Mouse (Mus musculus): Measurements from ENCODE around the gene Gpd1.

The Gpd1 gene

DNA sequence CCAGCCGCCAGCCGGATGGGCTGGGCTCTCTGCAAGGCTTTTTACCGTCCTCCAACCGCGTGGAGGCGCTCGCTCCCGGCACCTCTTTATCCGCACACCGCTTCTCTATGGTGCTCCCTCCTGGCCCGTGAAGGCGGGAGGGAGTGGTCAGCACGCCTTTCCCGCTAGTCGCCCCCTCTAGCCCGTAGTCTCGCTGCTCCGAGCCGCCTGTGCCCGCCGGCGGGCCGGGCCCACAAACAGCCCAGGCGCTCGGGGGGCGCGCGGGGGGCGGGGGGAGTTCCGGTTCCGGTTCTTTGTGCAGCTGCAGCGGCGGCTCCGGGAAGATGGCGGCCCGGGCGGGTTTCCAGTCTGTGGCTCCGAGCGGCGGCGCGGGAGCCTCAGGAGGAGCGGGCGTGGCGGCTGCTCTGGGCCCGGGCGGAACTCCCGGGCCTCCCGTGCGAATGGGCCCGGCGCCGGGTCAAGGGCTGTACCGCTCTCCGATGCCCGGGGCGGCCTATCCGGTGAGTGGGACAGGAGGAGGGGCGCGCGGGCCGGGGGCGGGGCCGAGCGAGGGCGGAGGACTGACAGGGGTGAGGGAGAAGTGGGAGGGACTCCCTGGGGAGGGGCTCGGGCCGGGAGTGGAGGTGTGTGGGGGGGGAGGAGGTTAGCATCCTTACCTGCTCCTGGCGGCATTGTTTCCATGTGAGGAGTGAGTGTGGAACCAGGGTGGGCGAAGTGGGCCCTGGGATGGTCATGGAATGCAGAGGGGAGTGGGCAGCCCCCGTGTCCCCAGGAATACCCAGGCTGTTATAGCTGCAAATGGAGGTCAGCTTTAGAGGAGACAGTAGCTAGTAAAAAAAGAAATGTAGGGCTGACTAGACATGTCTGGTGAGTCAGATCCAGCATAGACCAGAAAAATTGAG is 15.1 kb upstream of the Gpd1 start, which contains the start of gene Smarcd1:
Smarcd1 (plus strand) TSS at position 131 of the 902 bp plus-strand sequence.
- peak; percentile 96 for DNase-seq

- DNase-seq: no peak
Observed at GRCm38 (mm10) chr15:99703104-99703503, 14.2 kb upstream of the Gpd1 start.

GRCm38 (mm10) chr15:99703676-99704040 is 13.7 kb upstream of the Gpd1 start:
- DNase-seq: no peak

DNA sequence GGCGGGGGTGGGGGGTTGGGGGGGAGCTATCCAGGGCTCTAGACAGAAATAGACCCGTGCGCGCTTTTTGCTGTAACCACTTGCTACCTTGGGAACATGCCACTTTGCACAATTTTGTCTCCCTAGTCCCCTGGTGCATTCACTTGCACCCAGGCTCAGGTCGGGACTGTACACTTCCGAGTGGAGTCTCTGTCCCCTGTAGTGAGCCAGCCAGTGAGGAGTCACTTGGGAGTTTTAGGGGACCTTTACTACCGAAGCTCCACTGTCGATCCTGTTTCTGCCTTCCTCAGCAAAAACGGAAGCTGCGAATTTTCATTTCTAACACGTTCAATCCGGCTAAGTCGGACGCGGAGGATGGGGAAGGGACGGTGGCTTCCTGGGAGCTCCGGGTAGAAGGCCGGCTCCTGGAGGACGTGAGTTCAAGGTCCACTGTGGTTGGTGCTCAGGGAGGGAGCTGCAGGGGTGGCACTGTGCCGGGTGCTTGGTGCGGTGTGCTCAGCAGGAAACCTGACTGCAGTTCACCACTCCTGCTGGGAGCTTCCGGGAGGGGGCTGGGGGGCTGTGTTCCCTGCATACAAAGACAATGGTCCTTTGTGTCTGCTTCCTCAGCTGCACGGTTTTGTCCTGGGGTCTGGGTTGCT is 13.2 kb upstream of the Gpd1 start:
- DNase-seq: peak; percentile 53

GRCm38 (mm10) chr15:99704881-99705280 is 12.4 kb upstream of the Gpd1 start:
- no peak for DNase-seq

DNA sequence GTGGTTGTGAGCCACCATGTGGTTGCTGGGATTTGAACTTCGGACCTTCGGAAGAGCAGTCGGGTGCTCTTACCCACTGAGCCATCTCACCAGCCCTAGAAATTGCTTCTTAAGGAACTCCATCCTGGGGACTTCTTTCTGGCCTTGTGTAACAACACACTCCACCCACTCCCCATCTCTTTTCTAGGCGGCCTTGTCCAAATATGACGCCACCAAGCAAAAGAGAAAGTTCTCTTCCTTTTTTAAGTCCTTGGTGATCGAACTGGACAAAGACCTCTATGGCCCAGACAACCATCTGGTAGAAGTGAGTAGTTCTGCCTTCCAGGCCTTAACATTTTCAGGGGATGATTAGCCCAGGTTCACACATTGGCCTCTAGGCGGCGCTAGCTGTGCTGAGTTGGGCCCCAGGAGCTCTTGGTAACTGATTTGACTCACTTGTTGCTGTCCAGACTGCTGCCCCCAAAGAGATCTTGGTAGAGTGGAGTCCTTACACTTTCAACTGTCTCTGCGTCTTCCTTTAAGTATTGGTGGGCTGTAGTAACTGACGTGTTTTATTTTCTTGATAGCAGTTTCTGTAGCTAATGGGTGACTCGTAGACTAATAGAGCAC is 11.8 kb upstream of the Gpd1 start, which contains the start of gene Gm17349:
Gm17349 (minus strand) TSS at position 51 of the 609 bp plus-strand sequence.
- no peak for DNase-seq

GRCm38 (mm10) chr15:99708176-99708575 is 9.1 kb upstream of the Gpd1 start:
- DNase-seq: no peak

- no peak for DNase-seq
Observed at GRCm38 (mm10) chr15:99710221-99711190, 6.8 kb upstream of the Gpd1 start.

DNA sequence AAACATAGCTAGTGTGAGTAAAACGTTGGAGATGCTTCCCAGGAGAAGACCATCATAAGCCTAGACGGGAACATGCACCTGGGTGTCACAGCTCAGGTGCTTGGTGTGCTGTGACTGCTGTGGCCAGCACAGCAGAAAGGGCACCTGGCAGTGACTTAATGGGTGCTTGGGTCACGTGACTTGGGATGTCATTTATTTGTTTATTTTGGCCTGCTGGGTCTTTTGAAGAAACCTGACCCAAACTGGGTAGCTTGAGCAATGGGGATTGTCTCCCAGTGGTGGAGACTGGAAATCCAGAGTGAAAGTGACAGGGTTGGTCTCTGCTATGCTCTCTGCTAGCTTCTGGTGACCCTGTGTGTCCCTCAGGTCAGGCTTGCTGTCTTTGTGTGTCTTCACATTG is 5.8 kb upstream of the Gpd1 start:
- DNase-seq: no peak

DNA sequence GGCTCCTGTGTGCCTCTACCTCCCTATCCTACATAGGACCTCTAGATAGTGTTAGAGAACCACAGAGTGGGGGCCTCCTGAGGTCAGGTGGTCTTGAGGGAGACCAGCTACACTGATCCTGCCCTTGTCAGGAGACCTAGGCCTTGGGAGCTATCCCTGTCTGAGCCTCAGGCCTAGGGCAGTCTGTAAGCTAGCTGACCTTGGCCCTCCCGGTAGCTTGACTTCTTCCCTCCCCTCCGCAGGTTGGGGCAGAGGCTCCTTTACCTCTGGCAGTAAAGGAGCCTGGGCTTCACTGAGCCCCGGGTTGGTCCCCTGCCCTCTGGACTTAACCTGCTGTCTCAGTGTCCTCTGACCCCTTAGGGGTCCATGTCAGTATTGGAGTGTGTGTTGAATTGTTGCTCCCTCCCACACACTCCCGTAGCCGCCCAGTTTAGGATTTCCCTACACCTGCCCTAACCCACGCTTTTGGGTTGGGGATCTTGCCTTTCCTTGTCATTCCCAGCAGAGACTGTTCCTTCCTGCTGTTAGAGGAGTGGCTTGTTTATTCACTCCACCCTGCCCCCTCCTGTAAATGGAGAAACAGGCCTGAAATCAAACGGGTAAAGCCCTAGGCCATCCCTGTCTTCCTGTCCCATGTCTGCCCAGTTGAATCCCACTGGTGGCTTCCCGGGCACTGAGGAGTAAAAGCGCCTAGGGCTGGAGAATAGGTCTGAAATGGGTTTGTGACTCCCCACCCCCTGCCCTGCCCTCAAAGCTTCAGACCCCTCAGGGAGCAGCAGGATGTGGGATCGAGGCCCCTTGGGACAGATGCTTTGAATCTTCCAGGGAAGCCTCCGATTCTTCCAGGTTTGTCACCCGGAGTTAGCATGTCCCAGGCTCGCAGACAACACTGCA is 4.4 kb upstream of the Gpd1 start:
- no peak for DNase-seq

DNA sequence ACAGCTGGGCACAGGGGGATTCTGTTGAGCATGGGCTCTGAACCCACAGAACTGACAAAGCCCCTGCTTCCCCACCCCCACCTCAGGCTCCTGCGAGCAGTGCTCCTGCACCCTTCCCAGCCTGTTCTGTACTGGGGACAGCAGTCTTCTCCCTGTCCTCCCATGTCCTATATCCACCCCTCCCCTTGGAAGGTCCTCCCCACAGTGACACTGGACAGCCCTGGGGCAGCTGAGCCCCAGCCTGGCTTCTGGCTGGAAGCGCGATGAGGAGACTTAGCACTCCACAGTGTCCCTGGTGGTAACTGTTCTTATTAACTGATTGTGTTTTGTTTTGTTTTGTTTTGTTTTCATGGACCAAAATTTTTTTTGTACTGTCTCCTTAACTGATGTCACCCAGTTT is 3.7 kb upstream of the Gpd1 start:
- no peak for DNase-seq

- DNase-seq: no peak
Observed at GRCm38 (mm10) chr15:99714206-99714605, 3.1 kb upstream of the Gpd1 start.

GRCm38 (mm10) chr15:99714858-99715257 is 2.5 kb upstream of the Gpd1 start:
- peak; percentile 89 for DNase-seq

DNA sequence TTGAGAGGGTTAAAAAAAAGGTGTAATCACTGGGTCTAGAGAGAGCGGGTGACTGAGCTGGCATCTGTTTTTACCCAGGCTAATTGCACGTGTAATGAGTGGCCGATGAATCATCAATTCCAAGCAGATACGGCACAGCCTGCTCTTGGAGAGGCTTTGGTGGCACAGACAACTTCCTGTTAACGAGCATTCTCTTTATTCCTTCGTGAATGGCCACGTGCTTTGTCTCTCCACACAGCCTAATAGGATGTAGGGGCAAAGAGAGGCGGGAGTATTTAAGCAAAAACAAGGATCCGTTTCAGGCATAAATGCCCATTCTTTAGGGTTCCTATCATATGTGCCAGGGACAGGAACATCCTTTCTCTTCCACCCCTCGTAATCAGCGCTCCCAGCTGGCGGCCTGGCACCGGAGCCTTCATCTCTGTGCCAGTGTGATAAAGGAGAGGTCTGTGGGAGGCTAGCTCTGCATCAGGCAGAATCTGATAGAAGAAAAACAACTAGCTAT is 1.9 kb upstream of the Gpd1 start:
- peak; percentile 75 for DNase-seq

DNA sequence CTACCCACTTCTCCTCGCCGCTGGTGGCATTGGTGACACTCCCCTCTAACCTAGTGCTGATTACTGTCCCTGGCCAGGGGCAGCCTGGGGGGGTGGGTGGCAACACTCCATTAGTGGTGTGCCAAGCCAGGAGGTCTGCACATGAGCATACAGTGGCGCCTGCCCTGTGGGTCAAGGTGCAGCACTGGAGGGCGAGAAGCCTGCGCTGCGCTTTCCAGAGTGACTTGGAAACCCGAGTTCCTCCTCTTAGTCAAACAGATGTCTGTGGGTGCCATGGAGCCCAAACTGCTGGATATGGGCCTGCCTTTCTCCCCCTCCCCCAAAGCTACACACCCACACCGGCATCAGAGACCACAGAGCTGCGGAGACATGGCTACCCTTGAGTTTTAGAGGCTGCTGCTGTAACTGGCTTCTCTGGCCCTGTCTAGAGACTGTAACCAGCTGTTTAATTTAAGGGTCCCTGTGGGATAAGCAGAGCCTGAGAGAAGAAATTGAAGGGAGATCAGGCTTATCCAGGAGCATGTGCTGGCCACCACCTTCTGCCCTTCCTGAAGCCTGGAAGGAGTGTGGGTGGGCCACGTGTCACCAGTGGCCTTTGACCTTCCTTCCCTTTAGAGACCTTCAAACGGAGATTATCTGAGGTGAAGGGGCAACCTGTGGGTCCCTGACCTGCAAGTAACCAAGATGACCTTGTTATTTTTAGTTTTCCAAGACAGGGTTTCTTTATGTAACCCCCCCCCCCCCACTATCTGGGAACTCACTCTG is 1.2 kb upstream of the Gpd1 start:
- DNase-seq: no peak

- DNase-seq: no peak
Observed at GRCm38 (mm10) chr15:99716814-99717213, 501 bp upstream of the Gpd1 start.

DNA sequence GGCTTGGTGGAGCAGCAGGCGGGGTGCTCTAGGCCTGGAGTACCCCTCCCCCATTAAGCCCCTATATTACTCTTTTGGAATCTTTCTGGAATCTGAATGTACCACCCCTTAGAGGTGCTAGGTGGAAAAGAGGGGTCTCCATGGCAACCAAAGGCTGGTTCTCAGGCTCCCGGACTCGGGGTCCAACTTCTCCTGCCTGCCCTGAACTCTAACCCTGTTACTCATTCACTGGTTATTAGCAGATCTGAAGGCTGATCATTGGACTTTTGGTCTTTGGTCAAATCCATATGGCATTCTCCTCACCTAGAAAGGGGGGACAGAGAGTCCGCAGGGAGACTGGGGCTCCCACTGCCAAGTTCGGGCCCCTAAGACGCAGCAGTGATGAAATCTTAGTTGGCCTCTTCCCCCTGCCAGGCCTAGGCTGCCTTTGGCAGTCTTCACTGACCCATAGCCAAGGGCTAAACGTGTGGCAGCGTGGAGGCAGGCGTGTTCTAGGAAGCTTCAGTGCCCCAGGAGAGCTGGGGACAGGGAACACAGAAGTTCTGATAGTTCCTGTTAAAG is 1.2 kb downstream of the Gpd1 start:
- DNase-seq: no peak

DNA sequence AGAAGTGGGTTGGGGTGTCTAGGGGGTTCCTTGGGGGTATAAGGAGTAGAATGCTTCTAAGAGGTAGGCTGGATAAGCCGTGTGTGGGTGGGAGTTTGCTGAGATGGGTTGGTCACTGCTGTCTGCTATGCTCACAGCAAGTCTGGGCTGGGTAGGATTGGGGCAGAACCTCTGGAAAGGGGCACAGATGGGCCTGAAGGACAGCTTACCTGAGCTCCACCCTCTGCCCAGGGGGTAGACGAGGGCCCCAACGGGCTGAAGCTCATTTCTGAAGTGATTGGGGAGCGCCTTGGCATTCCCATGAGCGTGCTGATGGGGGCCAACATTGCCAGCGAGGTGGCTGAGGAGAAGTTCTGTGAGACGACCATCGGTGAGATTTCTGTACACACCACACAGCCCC is 2.5 kb downstream of the Gpd1 start:
- DNase-seq: no peak

DNA sequence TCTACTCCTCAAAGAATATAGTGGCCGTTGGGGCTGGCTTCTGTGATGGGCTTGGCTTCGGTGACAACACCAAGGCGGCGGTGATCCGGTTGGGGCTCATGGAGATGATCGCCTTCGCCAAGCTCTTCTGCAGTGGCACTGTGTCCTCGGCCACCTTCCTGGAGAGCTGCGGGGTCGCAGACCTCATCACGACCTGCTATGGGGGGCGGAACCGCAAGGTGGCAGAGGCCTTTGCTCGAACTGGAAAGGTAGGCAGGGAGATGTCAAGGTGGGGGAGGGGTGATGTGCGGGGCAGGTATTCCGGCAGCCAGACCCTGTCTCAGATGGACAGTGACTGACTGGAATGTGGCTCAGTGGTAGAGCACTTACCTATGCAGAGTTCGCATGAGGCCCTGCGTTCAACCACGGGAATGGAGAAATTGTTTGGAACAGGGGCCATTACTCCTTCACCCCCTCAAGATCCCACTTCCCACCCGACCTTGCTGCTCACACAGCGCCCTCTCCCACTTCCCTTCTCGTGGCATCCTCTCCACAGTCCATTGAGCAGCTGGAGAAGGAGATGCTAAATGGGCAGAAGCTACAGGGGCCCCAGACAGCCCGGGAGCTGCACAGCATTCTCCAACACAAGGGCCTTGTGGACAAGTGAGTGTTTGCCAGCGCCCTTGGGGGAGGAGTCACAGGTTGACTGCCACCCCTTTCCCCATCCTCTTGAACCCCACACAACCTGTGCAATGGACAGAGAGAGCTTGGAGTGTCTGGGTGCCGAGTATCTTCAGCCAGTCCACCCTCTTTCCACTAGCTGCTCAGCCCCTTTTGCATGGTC is 4.8 kb downstream of the Gpd1 start:
- no peak for DNase-seq

All from right cerebral cortex, postnatal 25 days (tissue).